Mouse (Mus musculus): ENCODE measurements around the gene Mob1b.

DNA sequence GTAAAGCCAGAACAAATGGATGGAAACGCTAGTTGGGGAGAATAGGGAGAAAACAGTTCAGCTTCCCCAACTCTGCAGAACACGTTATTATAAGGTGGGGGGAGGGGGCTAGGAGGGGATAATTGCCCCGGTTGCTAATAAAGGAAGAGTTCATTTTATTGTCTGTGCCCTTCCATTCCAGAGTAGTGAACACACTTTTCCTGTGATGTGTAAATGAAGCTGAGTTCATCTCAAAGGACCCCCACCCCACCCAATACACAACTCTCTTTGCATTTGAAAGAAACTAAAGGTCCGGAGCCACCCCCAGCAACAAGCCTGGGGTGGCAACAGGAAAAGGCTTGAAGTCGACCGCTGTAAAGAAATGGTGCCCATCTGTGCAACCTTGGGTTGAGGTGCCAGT lies 41.3 kb upstream of the Mob1b start:
- TF ChIP-seq POLR2A (IDR thresholded peaks at IDR 0.05; ENCODE audit: extremely low read depth, insufficient read depth, low read length) (no peak), CTCF (IDR thresholded peaks at IDR 0.05; ENCODE audit: extremely low read depth, insufficient read depth, low read length) (no peak)

Measured in cortical plate, adult 2 months (tissue).